ENCODE assay signal across 24 mouse cellular contexts in genomic region chr2:168959339-168959885, GRCm38 (mm10). TPM values are rescaled to one million over a fixed set of nuclear protein-coding genes. Genes with fewer than 3 reads are reported as not detected.
DNase-seq lines count a peak whose midpoint lies in the region; ATAC-seq and TF ChIP-seq lines count a peak whose summit lies in the region.
"Had no signal": no experiment of that assay in that cellular context is flagged by ENCODE, and none has a peak within 500 bp of the region (broad histone marks: within the 10 kb centered on the region; RNA-seq: fewer than 3 reads in every experiment).

No protein-coding gene starts in this region.

- no peak overlapping the region for H3K4me3 ChIP-seq in stomach, embryonic 16.5 days (replicated peaks; ENCODE audit: low read length)
- H3K4me3 ChIP-seq in stomach, postnatal 0 days (ENCODE audit: low read depth, low read length), result no peak overlapping the region
- peak overlapping the region; percentile 100 for H3K4me3 ChIP-seq in E14TG2a.4 (replicated peaks; ENCODE audit: low read length)
- peak overlapping the region; percentile 32 to 56 for H3K4me3 ChIP-seq in ES-E14 (ENCODE audit: insufficient read depth in 1 of 2, low read depth in 1 of 2, low read length in 2 of 2, poor library complexity in 1 of 2, severe bottlenecking in 1 of 2)
- no peak overlapping the region for H3K4me3 ChIP-seq in liver, embryonic 11.5 days (ENCODE audit: low read depth, low read length)
- H3K4me3 ChIP-seq: embryonic facial prominence, embryonic 15.5 days; forebrain, embryonic 12.5 days; heart, embryonic 10.5 days; hindbrain, embryonic 12.5 days had no signal

- H3K9me3 ChIP-seq in stomach, embryonic 16.5 days (replicated peaks; ENCODE audit: control insufficient read depth, low read length), result no peaks in the 10 kb centered on the region
- no peaks in the 10 kb centered on the region for H3K9me3 ChIP-seq in stomach, postnatal 0 days (ENCODE audit: control insufficient read depth, low read length)
- H3K9me3 ChIP-seq in E14TG2a.4 (ENCODE audit: low read length) (no peaks in the 10 kb centered on the region), ES-E14 (ENCODE audit: control insufficient read depth, insufficient read depth, low read depth, low read length) (no peaks in the 10 kb centered on the region)
- no peaks in the 10 kb centered on the region for H3K9me3 ChIP-seq in liver, embryonic 11.5 days (ENCODE audit: control insufficient read depth, low read length)
- H3K9me3 ChIP-seq: embryonic facial prominence, embryonic 15.5 days; heart, embryonic 10.5 days had no signal

- TF ChIP-seq CTCF in stomach, postnatal 0 days (IDR thresholded peaks at IDR 0.05; ENCODE audit: low read depth), result no peak
- no peak for TF ChIP-seq CTCF in E14TG2a.4 (conservative IDR thresholded peaks at IDR 0.05; ENCODE audit: low read length)

- H3K4me2 ChIP-seq in stomach, embryonic 16.5 days (ENCODE audit: low read depth, low read length), result no peak overlapping the region
- no peak overlapping the region for H3K4me2 ChIP-seq in stomach, postnatal 0 days (replicated peaks; ENCODE audit: low read depth)
- H3K4me2 ChIP-seq in liver, embryonic 11.5 days, result no peak overlapping the region
- H3K4me2 ChIP-seq: embryonic facial prominence, embryonic 15.5 days; forebrain, embryonic 12.5 days; hindbrain, embryonic 12.5 days had no signal

- H3K36me3 ChIP-seq in stomach, embryonic 16.5 days (ENCODE audit: control insufficient read depth, insufficient read depth, low read length), result no peaks in the 10 kb centered on the region
- H3K36me3 ChIP-seq in stomach, postnatal 0 days (ENCODE audit: control insufficient read depth, insufficient read depth, low read length), result no peaks in the 10 kb centered on the region
- H3K36me3 ChIP-seq in E14TG2a.4 (ENCODE audit: insufficient read depth, low read length) (peaks cover 25% of the 10 kb centered on the region), ES-E14 (ENCODE audit: control insufficient read depth, insufficient read depth, low read length, poor library complexity, severe bottlenecking) (peaks cover 2% of the 10 kb centered on the region; the same call in 1 of the 2 replicates)
- no peaks in the 10 kb centered on the region for H3K36me3 ChIP-seq in liver, embryonic 11.5 days (ENCODE audit: control insufficient read depth, insufficient read depth, low read length)
- H3K36me3 ChIP-seq: embryonic facial prominence, embryonic 15.5 days; forebrain, embryonic 12.5 days; heart, embryonic 10.5 days; hindbrain, embryonic 12.5 days had no signal

- no peak for ATAC-seq in stomach, embryonic 16.5 days (ENCODE audit: insufficient read depth, low FRiP score)
- ATAC-seq in stomach, postnatal 0 days (ENCODE audit: low FRiP score, low TSS enrichment), result no peak
- ATAC-seq in liver, embryonic 11.5 days (replicated peaks; ENCODE audit: low FRiP score), result no peak
- ATAC-seq: CD4-positive, CD25-positive, alpha-beta regulatory T cell, adult 4 months; forebrain, embryonic 16.5 days; hindbrain, embryonic 16.5 days; inflammation-experienced regulatory T-cells, adult 6 months; intestine, postnatal 0 days had no signal

- 75% methylated on average over 14 of the region's 14 CpGs for WGBS in stomach, embryonic 16.5 days
- 71% methylated on average over 14 of the region's 14 CpGs for WGBS in stomach, postnatal 0 days
- 79% methylated on average over 14 of the region's 14 CpGs for WGBS in liver, embryonic 11.5 days

- in situ Hi-C loops in ES-E14 (cut with MboI; ENCODE audit: low sequenced_read_pairs in 2 of 2, unreplicated experiment in 2 of 2), result no loop called here

- no peak overlapping the region for H3K9ac ChIP-seq in stomach, embryonic 16.5 days (ENCODE audit: low read length)
- H3K9ac ChIP-seq in stomach, postnatal 0 days (ENCODE audit: low read length), result no peak overlapping the region
- peak overlapping the region; percentile 73 for H3K9ac ChIP-seq in ES-E14 (ENCODE audit: insufficient read depth, low read depth, low read length, poor library complexity, severe bottlenecking)
- no peak overlapping the region for H3K9ac ChIP-seq in liver, embryonic 11.5 days (ENCODE audit: low read depth, low read length)
- H3K9ac ChIP-seq: embryonic facial prominence, embryonic 15.5 days; forebrain, embryonic 12.5 days; hindbrain, embryonic 12.5 days had no signal

- H3K27ac ChIP-seq in stomach, embryonic 16.5 days (ENCODE audit: low read length), result peak overlapping the region; percentile 27; the same call in 1 of the 2 replicates
- H3K27ac ChIP-seq in stomach, postnatal 0 days (replicated peaks), result no peak overlapping the region
- peak overlapping the region; percentile 98 for H3K27ac ChIP-seq in ES-E14 (ENCODE audit: insufficient read depth, low read depth, low read length, poor library complexity, severe bottlenecking)
- H3K27ac ChIP-seq in liver, embryonic 11.5 days (ENCODE audit: low read depth, low read length), result no peak overlapping the region
- H3K27ac ChIP-seq: embryonic facial prominence, embryonic 15.5 days; forebrain, embryonic 12.5 days; heart, embryonic 10.5 days; hindbrain, embryonic 12.5 days had no signal

- peaks cover 5% of the 10 kb centered on the region for H3K4me1 ChIP-seq in stomach, embryonic 16.5 days (ENCODE audit: control insufficient read depth, insufficient read depth, low read length)
- no peaks in the 10 kb centered on the region for H3K4me1 ChIP-seq in stomach, postnatal 0 days (replicated peaks; ENCODE audit: control insufficient read depth, insufficient read depth)
- H3K4me1 ChIP-seq in E14TG2a.4 (replicated peaks; ENCODE audit: low read depth, low read length) (peaks cover 68% of the 10 kb centered on the region), ES-E14 (ENCODE audit: control insufficient read depth in 2 of 2, insufficient read depth in 2 of 2, low read length in 2 of 2, poor library complexity in 1 of 2) (peaks cover 5 to 19% of the 10 kb centered on the region in 2 experiments; a peak in 2 of 4 replicates)
- H3K4me1 ChIP-seq in liver, embryonic 11.5 days (replicated peaks; ENCODE audit: control insufficient read depth, insufficient read depth, low read length), result peaks cover 6% of the 10 kb centered on the region; the same call in 1 of the 2 replicates

- H3K27me3 ChIP-seq in stomach, embryonic 16.5 days (ENCODE audit: control insufficient read depth, insufficient read depth, low read length), result no peaks in the 10 kb centered on the region
- H3K27me3 ChIP-seq in stomach, postnatal 0 days (ENCODE audit: control insufficient read depth, insufficient read depth, low read length), result no peaks in the 10 kb centered on the region
- no peaks in the 10 kb centered on the region for H3K27me3 ChIP-seq in E14TG2a.4 (ENCODE audit: insufficient read depth, low read length)
- no peaks in the 10 kb centered on the region for H3K27me3 ChIP-seq in liver, embryonic 11.5 days (replicated peaks; ENCODE audit: control insufficient read depth, insufficient read depth, low read length)
- H3K27me3 ChIP-seq: embryonic facial prominence, embryonic 15.5 days; forebrain, embryonic 12.5 days; hindbrain, embryonic 12.5 days had no signal

- no peak for DNase-seq in stomach, postnatal 0 days (ENCODE audit: low spot score)
- no peak for DNase-seq in ES-E14 (ENCODE audit: low read depth, low spot score)
- no peak for DNase-seq in urinary bladder, postnatal 10 days (ENCODE audit: low spot score)
- no peak for DNase-seq in adrenal gland, postnatal 4 days (ENCODE audit: low spot score in 2 of 2)
- DNase-seq in liver, embryonic 11.5 days (ENCODE audit: low spot score), result no peak
- DNase-seq: adrenal gland, adult 2 months; adrenal gland, postnatal 25 days; B cell, adult 2 months; cerebellum, adult 2 months; cerebellum, postnatal 10 days; heart, adult 18-20 months; heart, postnatal 10 days; heart, postnatal 4 days had no signal

- no peak for TF ChIP-seq EP300 in stomach, postnatal 0 days (optimal IDR thresholded peaks at IDR 0.05)

TF ChIP-seq in ES-E14, 5 proteins besides CTCF, POLR2A, EP300 and RAD21:
- TF ChIP-seq ZC3H11A (IDR thresholded peaks at IDR 0.05; ENCODE audit: borderline replicate concordance, low read depth, low read length) (no peak), CHD2 (IDR thresholded peaks at IDR 0.05; ENCODE audit: low read depth, low read length) (0 out of 2 replicates have a peak, but pooled peaks have one; percentile 31)
TF ChIP-seq in ES-E14: peak in this region for 1.

RNA-seq across cellular contexts. Expression of gene Zfp64, which starts 4.0 kb away (rescaled TPM):
- 35.6 and 37.9 TPM in 2 replicates for polyA plus RNA-seq in stomach, embryonic 16.5 days (2015; fragmentation: Nextera tagmentation; extraction: Ambion mirVana)
- polyA plus RNA-seq in stomach, postnatal 0 days (2015; fragmentation: Nextera tagmentation; extraction: Ambion mirVana), result 28.0 and 29.8 TPM in 2 replicates
- total RNA-seq in ES-E14 (2012; rRNA removed), result 54.4 and 57.3 TPM in 2 replicates
- 10 to 100 TPM; 25.7 to 26.1 TPM for total RNA-seq in adrenal gland, postnatal 4 days (2021)
- polyA plus RNA-seq in liver, embryonic 11.5 days (2014; fragmentation: Nextera tagmentation; extraction: Ambion mirVana), result 30.6 and 31.1 TPM in 2 replicates

Comparison
In these comparisons a context has a peak if more than half of its experiments do, and no peak if none do; other contexts are left out.
1. H3K27ac ChIP-seq: peak in stomach, embryonic 16.5 days (single experiment) and ES-E14 (single experiment); none in stomach, postnatal 0 days (single experiment) and liver, embryonic 11.5 days (single experiment).
2. H3K4me3 ChIP-seq: peak in E14TG2a.4 (single experiment) and ES-E14 (2 of 2); none in stomach, embryonic 16.5 days (single experiment), stomach, postnatal 0 days (single experiment) and liver, embryonic 11.5 days (single experiment).